Mouse (Mus musculus): ENCODE measurements around the gene Mthfd1l. TPM values are rescaled to one million over a fixed set of nuclear protein-coding genes. Genes with fewer than 3 reads are reported as not detected.
A peak's percentile ranks its signal among the peaks of the same experiment; 100 is the strongest.

The Mthfd1l gene
- polyA plus RNA-seq, 1 experiment from 2014 or later: 10.4 TPM

GRCm38 (mm10) chr10:4164681-4165080, 191.8 kb downstream of the Mthfd1l start:
- no peaks in the 10 kb centered on the region for H3K9me3 ChIP-seq (ENCODE audit: control insufficient read depth, low read length)
- H3K27me3 ChIP-seq (ENCODE audit: control insufficient read depth, insufficient read depth, low read length): no peaks in the 10 kb centered on the region
- no peak overlapping the region for H3K9ac ChIP-seq (ENCODE audit: low read depth, low read length)
- DNase-seq (ENCODE audit: low spot score) (no peak), ATAC-seq (ENCODE audit: low FRiP score) (no peak)
- WGBS: 92% methylated on average over 9 of the region's 9 CpGs
- no peak overlapping the region for H3K4me3 ChIP-seq (ENCODE audit: low read depth, low read length)
- no peaks in the 10 kb centered on the region for H3K4me1 ChIP-seq (replicated peaks; ENCODE audit: control insufficient read depth, insufficient read depth, low read length)
- H3K27ac ChIP-seq (ENCODE audit: low read depth, low read length): no peak overlapping the region
- H3K36me3 ChIP-seq (ENCODE audit: control insufficient read depth, insufficient read depth, low read length): no peaks in the 10 kb centered on the region
- no peak overlapping the region for H3K4me2 ChIP-seq (replicated peaks; ENCODE audit: low read depth, low read length)

GRCm38 (mm10) chr10:4168222-4168798, 195.4 kb downstream of the Mthfd1l start:
- H3K27ac ChIP-seq (ENCODE audit: low read depth, low read length): no peak overlapping the region
- H3K4me2 ChIP-seq (replicated peaks; ENCODE audit: low read depth, low read length): no peak overlapping the region
- DNase-seq (ENCODE audit: low spot score) (no peak), ATAC-seq (ENCODE audit: low FRiP score) (no peak)
- H3K27me3 ChIP-seq (ENCODE audit: control insufficient read depth, insufficient read depth, low read length): no peaks in the 10 kb centered on the region
- H3K4me1 ChIP-seq (replicated peaks; ENCODE audit: control insufficient read depth, insufficient read depth, low read length): no peaks in the 10 kb centered on the region
- no peaks in the 10 kb centered on the region for H3K9me3 ChIP-seq (ENCODE audit: control insufficient read depth, low read length)
- WGBS: 46% methylated on average over 5 of the region's 5 CpGs
- H3K4me3 ChIP-seq (ENCODE audit: low read depth, low read length): no peak overlapping the region
- H3K36me3 ChIP-seq (ENCODE audit: control insufficient read depth, insufficient read depth, low read length): no peaks in the 10 kb centered on the region
- H3K9ac ChIP-seq (ENCODE audit: low read depth, low read length): no peak overlapping the region

GRCm38 (mm10) chr10:4174229-4174628, 201.3 kb downstream of the Mthfd1l start:
- Histone ChIP-seq H3K4me2 (replicated peaks; ENCODE audit: low read depth, low read length) (no peak overlapping the region), H3K27me3 (ENCODE audit: control insufficient read depth, insufficient read depth, low read length) (no peaks in the 10 kb centered on the region), H3K4me3 (ENCODE audit: low read depth, low read length) (no peak overlapping the region), H3K9ac (ENCODE audit: low read depth, low read length) (no peak overlapping the region), H3K36me3 (ENCODE audit: control insufficient read depth, insufficient read depth, low read length) (no peaks in the 10 kb centered on the region), H3K9me3 (ENCODE audit: control insufficient read depth, low read length) (no peaks in the 10 kb centered on the region; the same call in 1 of the 2 replicates), H3K4me1 (replicated peaks; ENCODE audit: control insufficient read depth, insufficient read depth, low read length) (no peaks in the 10 kb centered on the region), H3K27ac (ENCODE audit: low read depth, low read length) (no peak overlapping the region)
- ATAC-seq (ENCODE audit: low FRiP score) (0 out of 2 replicates have a peak, but pooled peaks have one; percentile 45), DNase-seq (ENCODE audit: low spot score) (no peak)
- WGBS: 64% methylated on average over 5 of the region's 5 CpGs

GRCm38 (mm10) chr10:4174717-4175116, 201.8 kb downstream of the Mthfd1l start:
- DNase-seq (ENCODE audit: low spot score): no peak
- Histone ChIP-seq H3K9ac (ENCODE audit: low read depth, low read length) (no peak overlapping the region), H3K36me3 (ENCODE audit: control insufficient read depth, insufficient read depth, low read length) (no peaks in the 10 kb centered on the region), H3K4me3 (ENCODE audit: low read depth, low read length) (no peak overlapping the region), H3K27ac (ENCODE audit: low read depth, low read length) (no peak overlapping the region), H3K4me2 (replicated peaks; ENCODE audit: low read depth, low read length) (no peak overlapping the region), H3K27me3 (ENCODE audit: control insufficient read depth, insufficient read depth, low read length) (no peaks in the 10 kb centered on the region), H3K9me3 (ENCODE audit: control insufficient read depth, low read length) (no peaks in the 10 kb centered on the region; the same call in 1 of the 2 replicates), H3K4me1 (replicated peaks; ENCODE audit: control insufficient read depth, insufficient read depth, low read length) (no peaks in the 10 kb centered on the region)
- WGBS: 84% methylated on average over 3 of the region's 3 CpGs
- no peak for ATAC-seq (ENCODE audit: low FRiP score)

GRCm38 (mm10) chr10:4177285-4177684, 204.4 kb downstream of the Mthfd1l start:
- H3K4me2 ChIP-seq (replicated peaks; ENCODE audit: low read depth, low read length): no peak overlapping the region
- no peak overlapping the region for H3K4me3 ChIP-seq (ENCODE audit: low read depth, low read length)
- H3K9ac ChIP-seq (ENCODE audit: low read depth, low read length): no peak overlapping the region
- no peak for ATAC-seq (ENCODE audit: low FRiP score)
- H3K36me3 ChIP-seq (ENCODE audit: control insufficient read depth, insufficient read depth, low read length): no peaks in the 10 kb centered on the region
- no peak overlapping the region for H3K27ac ChIP-seq (ENCODE audit: low read depth, low read length)
- no peak for DNase-seq (ENCODE audit: low spot score)
- 95% methylated on average over 4 of the region's 4 CpGs for WGBS
- H3K9me3 ChIP-seq (ENCODE audit: control insufficient read depth, low read length): no peaks in the 10 kb centered on the region; the same call in 1 of the 2 replicates
- no peaks in the 10 kb centered on the region for H3K27me3 ChIP-seq (ENCODE audit: control insufficient read depth, insufficient read depth, low read length)
- no peaks in the 10 kb centered on the region for H3K4me1 ChIP-seq (replicated peaks; ENCODE audit: control insufficient read depth, insufficient read depth, low read length)

- DNase-seq (ENCODE audit: low spot score): no peak
- no peak for ATAC-seq (ENCODE audit: low FRiP score)
- Histone ChIP-seq H3K27me3 (ENCODE audit: control insufficient read depth, insufficient read depth, low read length) (no peaks in the 10 kb centered on the region), H3K4me2 (replicated peaks; ENCODE audit: low read depth, low read length) (no peak overlapping the region), H3K4me1 (replicated peaks; ENCODE audit: control insufficient read depth, insufficient read depth, low read length) (no peaks in the 10 kb centered on the region), H3K9ac (ENCODE audit: low read depth, low read length) (no peak overlapping the region), H3K36me3 (ENCODE audit: control insufficient read depth, insufficient read depth, low read length) (no peaks in the 10 kb centered on the region), H3K4me3 (ENCODE audit: low read depth, low read length) (no peak overlapping the region), H3K27ac (ENCODE audit: low read depth, low read length) (no peak overlapping the region), H3K9me3 (ENCODE audit: control insufficient read depth, low read length) (no peaks in the 10 kb centered on the region; the same call in 1 of the 2 replicates)
- 91% methylated on average over 7 of the region's 7 CpGs for WGBS
Measured at GRCm38 (mm10) chr10:4179049-4179790, 206.3 kb downstream of the Mthfd1l start.

- no peaks in the 10 kb centered on the region for H3K36me3 ChIP-seq (ENCODE audit: control insufficient read depth, insufficient read depth, low read length)
- H3K9me3 ChIP-seq (ENCODE audit: control insufficient read depth, low read length): no peaks in the 10 kb centered on the region; the same call in 1 of the 2 replicates
- H3K4me2 ChIP-seq (replicated peaks; ENCODE audit: low read depth, low read length): no peak overlapping the region
- DNase-seq (ENCODE audit: low spot score) (no peak), ATAC-seq (ENCODE audit: low FRiP score) (no peak)
- no peaks in the 10 kb centered on the region for H3K27me3 ChIP-seq (ENCODE audit: control insufficient read depth, insufficient read depth, low read length)
- WGBS: 75% methylated on average over 1 of the region's 1 CpGs
- H3K9ac ChIP-seq (ENCODE audit: low read depth, low read length): no peak overlapping the region
- no peak overlapping the region for H3K4me3 ChIP-seq (ENCODE audit: low read depth, low read length)
- H3K27ac ChIP-seq (ENCODE audit: low read depth, low read length): no peak overlapping the region
- no peaks in the 10 kb centered on the region for H3K4me1 ChIP-seq (replicated peaks; ENCODE audit: control insufficient read depth, insufficient read depth, low read length)
Measured at GRCm38 (mm10) chr10:4181953-4182352, 209.0 kb downstream of the Mthfd1l start.

GRCm38 (mm10) chr10:4182406-4182805, 209.5 kb downstream of the Mthfd1l start:
- H3K9me3 ChIP-seq (ENCODE audit: control insufficient read depth, low read length): no peaks in the 10 kb centered on the region
- ATAC-seq (ENCODE audit: low FRiP score) (no peak), DNase-seq (ENCODE audit: low spot score) (no peak)
- H3K36me3 ChIP-seq (ENCODE audit: control insufficient read depth, insufficient read depth, low read length): no peaks in the 10 kb centered on the region
- no peak overlapping the region for H3K4me3 ChIP-seq (ENCODE audit: low read depth, low read length)
- no peaks in the 10 kb centered on the region for H3K4me1 ChIP-seq (replicated peaks; ENCODE audit: control insufficient read depth, insufficient read depth, low read length)
- H3K4me2 ChIP-seq (replicated peaks; ENCODE audit: low read depth, low read length): no peak overlapping the region
- H3K9ac ChIP-seq (ENCODE audit: low read depth, low read length): no peak overlapping the region
- WGBS: 70% methylated on average over 2 of the region's 2 CpGs
- no peak overlapping the region for H3K27ac ChIP-seq (ENCODE audit: low read depth, low read length)
- no peaks in the 10 kb centered on the region for H3K27me3 ChIP-seq (ENCODE audit: control insufficient read depth, insufficient read depth, low read length)

All from hindbrain, embryonic 11.5 days (tissue).